Mouse (Mus musculus) erythroblast, embryonic 14.5 days (primary cell): Measurements from ENCODE around the gene Tdp1. TPM values are rescaled to one million over a fixed set of nuclear protein-coding genes. Genes with fewer than 3 reads are reported as not detected.

Experiments
- H3K27me3 ChIP-seq: 2 replicates; pipeline ENCODE4 v1.6.1; 2012; ENCODE audit warnings: inconsistent platforms; ENCODE audit not compliant: control insufficient read depth
- H3K36me3 ChIP-seq: 2 replicates; pipeline ENCODE4 v1.6.1; 2012; ENCODE audit warnings: mild to moderate bottlenecking, inconsistent platforms; ENCODE audit not compliant: control insufficient read depth
- H3K4me1 ChIP-seq: 2 replicates; pipeline ENCODE4 v1.6.1; 2012; ENCODE audit warnings: inconsistent platforms; ENCODE audit not compliant: control insufficient read depth
- H3K4me3 ChIP-seq: replicated peaks from 2 replicates; pipeline ENCODE3; 2012; ENCODE audit warnings: moderate library complexity, mild to moderate bottlenecking, inconsistent platforms
- H3K9me3 ChIP-seq: 2 replicates; pipeline ENCODE4 v1.6.1; 2012; ENCODE audit warnings: low read length, inconsistent platforms, mixed read lengths; ENCODE audit not compliant: control insufficient read depth
- GATA1 ChIP-seq: IDR thresholded peaks from 2 replicates; pipeline ENCODE4 v1.6.1; 2012; ENCODE audit warnings: low read length, inconsistent platforms, mixed read lengths
- TAL1 ChIP-seq: IDR thresholded peaks from 3 replicates; pipeline ENCODE4 v1.6.1; 2012; ENCODE audit warnings: low read length, inconsistent platforms, mixed read lengths
- polyA plus RNA-seq: library from polyadenylated mRNA; stranded (reverse); fragments of >175 nt; gene quantifications from 2 replicates; pipeline ENCODE4 v1.2.3, GENCODE M21; 2012

Gene Tdp1
- polyA plus RNA-seq, 1 experiment = 0.66 TPM

GRCm38 (mm10) chr12:99919636-99920035 lies 35.3 kb downstream of the Tdp1 start:
- Histone ChIP-seq H3K9me3 (no peaks in the 10 kb centered on the region), H3K4me3 (no peak overlapping the region), H3K4me1 (no peaks in the 10 kb centered on the region), H3K27me3 (no peaks in the 10 kb centered on the region), H3K36me3 (peaks cover 46% of the 10 kb centered on the region)
- TF ChIP-seq TAL1 = no peak

GRCm38 (mm10) chr12:99921045-99921444 lies 36.7 kb downstream of the Tdp1 start:
- Histone ChIP-seq H3K9me3 (no peaks in the 10 kb centered on the region), H3K4me3 (no peak overlapping the region), H3K36me3 (peaks cover 41% of the 10 kb centered on the region), H3K4me1 (no peaks in the 10 kb centered on the region), H3K27me3 (no peaks in the 10 kb centered on the region)
- TF ChIP-seq GATA1 (no peak), TAL1 (no peak)

- Histone ChIP-seq H3K36me3 (peaks cover 43% of the 10 kb centered on the region), H3K4me1 (no peaks in the 10 kb centered on the region), H3K27me3 (no peaks in the 10 kb centered on the region), H3K9me3 (no peaks in the 10 kb centered on the region), H3K4me3 (no peak overlapping the region)
- no peak for TF ChIP-seq TAL1
- TF ChIP-seq GATA1 = no peak
These were observed 38.9 kb downstream of the Tdp1 start for GRCm38 (mm10) chr12:99923131-99923606.

GRCm38 (mm10) chr12:99923703-99924102 lies 39.4 kb downstream of the Tdp1 start:
- no peaks in the 10 kb centered on the region for H3K4me1 ChIP-seq
- H3K9me3 ChIP-seq = no peaks in the 10 kb centered on the region
- no peaks in the 10 kb centered on the region for H3K27me3 ChIP-seq
- no peak for TF ChIP-seq TAL1
- TF ChIP-seq GATA1 = no peak
- peaks cover 40% of the 10 kb centered on the region for H3K36me3 ChIP-seq
- no peak overlapping the region for H3K4me3 ChIP-seq

GRCm38 (mm10) chr12:99928311-99928710 lies 44.0 kb downstream of the Tdp1 start:
- Histone ChIP-seq H3K4me1 (no peaks in the 10 kb centered on the region), H3K9me3 (no peaks in the 10 kb centered on the region), H3K4me3 (no peak overlapping the region), H3K36me3 (peaks cover 39% of the 10 kb centered on the region), H3K27me3 (no peaks in the 10 kb centered on the region)
- TF ChIP-seq GATA1 (no peak), TAL1 (no peak)

GRCm38 (mm10) chr12:99929160-99929559 lies 44.8 kb downstream of the Tdp1 start:
- TF ChIP-seq TAL1 = no peak
- TF ChIP-seq GATA1 = no peak
- H3K27me3 ChIP-seq = no peaks in the 10 kb centered on the region
- no peaks in the 10 kb centered on the region for H3K9me3 ChIP-seq
- no peak overlapping the region for H3K4me3 ChIP-seq
- peaks cover 39% of the 10 kb centered on the region for H3K36me3 ChIP-seq
- H3K4me1 ChIP-seq = no peaks in the 10 kb centered on the region

- Histone ChIP-seq H3K4me3 (no peak overlapping the region), H3K36me3 (peaks cover 46% of the 10 kb centered on the region), H3K27me3 (no peaks in the 10 kb centered on the region), H3K4me1 (peaks cover 2% of the 10 kb centered on the region; the same call in 1 of the 2 replicates), H3K9me3 (no peaks in the 10 kb centered on the region)
- TF ChIP-seq TAL1 (no peak), GATA1 (no peak)
These were observed 47.9 kb downstream of the Tdp1 start for GRCm38 (mm10) chr12:99932245-99932644.

- Histone ChIP-seq H3K4me1 (peaks cover 2% of the 10 kb centered on the region; the same call in 1 of the 2 replicates), H3K36me3 (peaks cover 42% of the 10 kb centered on the region), H3K4me3 (no peak overlapping the region), H3K27me3 (no peaks in the 10 kb centered on the region), H3K9me3 (no peaks in the 10 kb centered on the region)
- TF ChIP-seq GATA1 (no peak), TAL1 (no peak)
These were observed 49.3 kb downstream of the Tdp1 start for GRCm38 (mm10) chr12:99933630-99934029.

GRCm38 (mm10) chr12:99935403-99935802 lies 51.1 kb downstream of the Tdp1 start:
- TF ChIP-seq GATA1 (no peak), TAL1 (no peak)
- peaks cover 44% of the 10 kb centered on the region for H3K36me3 ChIP-seq

GRCm38 (mm10) chr12:99938476-99938875 lies 54.2 kb downstream of the Tdp1 start:
- TF ChIP-seq TAL1 = no peak
- Histone ChIP-seq H3K36me3 (peaks cover 52% of the 10 kb centered on the region), H3K27me3 (no peaks in the 10 kb centered on the region), H3K9me3 (no peaks in the 10 kb centered on the region), H3K4me3 (no peak overlapping the region), H3K4me1 (peaks cover 2% of the 10 kb centered on the region; the same call in 1 of the 2 replicates)

More at GRCm38 (mm10) chr12:99935403-99935802, 51.1 kb downstream of the Tdp1 start:
- Histone ChIP-seq H3K4me1 (peaks cover 2% of the 10 kb centered on the region; the same call in 1 of the 2 replicates), H3K9me3 (no peaks in the 10 kb centered on the region), H3K27me3 (no peaks in the 10 kb centered on the region), H3K4me3 (no peak overlapping the region)
